Mouse (Mus musculus) left cerebral cortex, postnatal 14 days (tissue): ENCODE data around the gene Mboat2. TPM values are rescaled to one million over a fixed set of nuclear protein-coding genes. Genes with fewer than 3 reads are reported as not detected.

Experiments
- DNase-seq, 2 experiments: peaks; one replicate each; pipeline ENCODE4 v3.0.0; 2021 to 2022; ENCODE audit warnings: low spot score in 2 of 2, mixed read lengths in 1 of 2
- intact Hi-C: fragments of 180-260 bp; cut with DNase I; formaldehyde crosslinking; loops from one replicate; pipeline ENCODE4 v1.15.1; 2025
- total RNA-seq, 2 experiments: library from RNA; stranded (reverse); gene quantifications; 2 replicates each; pipeline ENCODE4 v1.2.3; 2021

The Mboat2 gene
- total RNA-seq, 2 experiments from 2014 or later = 60.7 to 68.0 TPM

- intact Hi-C loops = no loop called here
These were observed 101.4 kb downstream of the Mboat2 start for GRCm38 (mm10) chr12:24932120-24932519.

GRCm38 (mm10) chr12:24933206-24933775, 102.6 kb downstream of the Mboat2 start:
- no peak for DNase-seq
- intact Hi-C loops = no loop called here

More at GRCm38 (mm10) chr12:24932120-24932519, 101.4 kb downstream of the Mboat2 start:
- no peak for DNase-seq

- DNase-seq = no peak
- intact Hi-C loops = no loop called here
These were observed 103.3 kb downstream of the Mboat2 start for GRCm38 (mm10) chr12:24933996-24934395.

- intact Hi-C loops = no loop called here
- DNase-seq = no peak
These were observed 105.6 kb downstream of the Mboat2 start for GRCm38 (mm10) chr12:24936281-24936680.

- intact Hi-C loops = no loop called here
- DNase-seq = no peak
These were observed 108.7 kb downstream of the Mboat2 start for GRCm38 (mm10) chr12:24939372-24939771.

- DNase-seq = no peak
- intact Hi-C loops = no loop called here
These were observed 112.1 kb downstream of the Mboat2 start for GRCm38 (mm10) chr12:24942619-24943287.

GRCm38 (mm10) chr12:24943427-24943826, 112.7 kb downstream of the Mboat2 start:
- no peak for DNase-seq
- intact Hi-C loops = no loop called here

- intact Hi-C loops = no loop called here
- no peak for DNase-seq
These were observed 113.9 kb downstream of the Mboat2 start for GRCm38 (mm10) chr12:24944597-24944996.

GRCm38 (mm10) chr12:24947065-24947464, 116.4 kb downstream of the Mboat2 start:
- intact Hi-C loops = loop anchor here (5.0 kb wide), 1 partner anchor 110 kb away; no protein-coding TSS in a partner anchor
- DNase-seq = no peak

GRCm38 (mm10) chr12:24948344-24948743, 117.7 kb downstream of the Mboat2 start:
- intact Hi-C loops = loop anchor here (5.0 kb wide), 1 partner anchor 111 kb away; no protein-coding TSS in a partner anchor
- DNase-seq = peak; percentile 53 to 61

- intact Hi-C loops = no loop called here
- peak in 1 of 2 experiments; percentile 36 for DNase-seq
These were observed 119.8 kb downstream of the Mboat2 start for GRCm38 (mm10) chr12:24950376-24951046.

GRCm38 (mm10) chr12:24952147-24952546, 121.5 kb downstream of the Mboat2 start:
- intact Hi-C loops = loop anchor here (2.0 kb wide), 1 partner anchor 241 kb away; no protein-coding TSS in a partner anchor
- DNase-seq = peak; percentile 54 to 75

GRCm38 (mm10) chr12:24955137-24955536, 124.5 kb downstream of the Mboat2 start:
- no peak for DNase-seq
- intact Hi-C loops = no loop called here

- intact Hi-C loops = no loop called here
- DNase-seq = no peak
These were observed 127.8 kb downstream of the Mboat2 start for GRCm38 (mm10) chr12:24958526-24958925.

- DNase-seq = no peak
- intact Hi-C loops = no loop called here
These were observed 131.1 kb downstream of the Mboat2 start for GRCm38 (mm10) chr12:24961821-24962220.

- DNase-seq = no peak
- intact Hi-C loops = no loop called here
These were observed 131.8 kb downstream of the Mboat2 start for GRCm38 (mm10) chr12:24962362-24962967.

- DNase-seq = no peak
- intact Hi-C loops = no loop called here
These were observed 132.8 kb downstream of the Mboat2 start for GRCm38 (mm10) chr12:24963393-24964022.

- DNase-seq = peak; percentile 39 to 48
- intact Hi-C loops = no loop called here
These were observed 134.7 kb downstream of the Mboat2 start for GRCm38 (mm10) chr12:24965406-24965805.

- no peak for DNase-seq
- intact Hi-C loops = no loop called here
These were observed 135.4 kb downstream of the Mboat2 start for GRCm38 (mm10) chr12:24966046-24966445.
